Comparison of ENCODE assay signal across 15 mouse cellular contexts in genomic region chr1:58298347-58298746, GRCm38 (mm10). TPM values are rescaled to one million over a fixed set of nuclear protein-coding genes. Genes with fewer than 3 reads are reported as not detected.
"Had no signal": no experiment of that assay in that cellular context is flagged by ENCODE, and none has a peak within 500 bp of the region (broad histone marks: within the 10 kb centered on the region; RNA-seq: fewer than 3 reads in every experiment).

No protein-coding gene starts in this region.

- DNase-seq: kidney, postnatal 10 days; kidney, postnatal 4 days; liver; liver, embryonic 13.5 days; liver, postnatal 0 days; lung, postnatal 14 days; retina, postnatal 1 day; right cerebral cortex, postnatal 4 days; spleen, adult 18-20 months; thymus, postnatal 36 days had no signal

RNA-seq across cellular contexts. Expression of gene Aox2, which starts 20.2 kb away (rescaled TPM):
- total RNA-seq: layer of hippocampus, adult 2 months; left cerebral cortex, postnatal 36 days; monocyte, adult 5-6 weeks had no signal
- polyA plus RNA-seq: liver, embryonic 13.5 days; midbrain, embryonic 11.5 days; midbrain, embryonic 15.5 days had no signal
